In the genomic region with DNA sequence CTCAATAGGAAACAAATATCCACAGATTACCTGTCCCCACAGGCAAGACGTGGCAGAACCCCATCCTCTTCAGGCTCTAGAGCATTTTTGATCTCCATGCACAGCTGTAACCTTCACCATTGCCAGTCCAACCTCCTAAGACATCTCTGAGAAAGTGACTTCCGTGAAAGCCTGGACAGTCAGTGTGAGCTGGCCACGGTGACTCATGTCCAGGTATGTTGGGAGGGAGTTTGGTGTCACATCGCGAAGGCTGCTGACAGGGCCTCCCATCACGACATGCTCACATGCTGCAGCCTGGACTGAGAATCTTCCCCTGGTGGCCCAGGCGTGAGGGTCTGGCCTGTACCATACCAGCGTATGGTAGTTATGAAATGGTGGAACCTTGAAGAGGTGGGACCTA, we compare ENCODE assay signal across 28 mouse cellular contexts.
"Had no signal": no experiment of that assay in that cellular context is flagged by ENCODE, and none has a peak within 500 bp of the region (broad histone marks: within the 10 kb centered on the region; RNA-seq: fewer than 3 reads in every experiment).

No protein-coding gene starts in this region.

- H3K27me3 ChIP-seq: limb, embryonic 12.5 days; limb, embryonic 13.5 days; limb, embryonic 15.5 days; liver, embryonic 12.5 days; liver, embryonic 13.5 days; liver, embryonic 15.5 days; lung, embryonic 15.5 days; megakaryocyte, embryonic 14.5 days; midbrain, embryonic 12.5 days; midbrain, embryonic 13.5 days; midbrain, embryonic 15.5 days; neural tube, embryonic 12.5 days had no signal

- DNase-seq: left cerebral cortex, postnatal 4 days; liver; liver, embryonic 13.5 days; liver, postnatal 0 days; lung, adult 18-20 months; lung, adult 2 months; lung, embryonic 14.5 days; lung, postnatal 10 days; lung, postnatal 14 days; lung, postnatal 36 days; lung, postnatal 4 days; midbrain, embryonic 14.5 days had no signal

- H3K27ac ChIP-seq: limb, embryonic 10.5 days; limb, embryonic 12.5 days; limb, embryonic 13.5 days; limb, embryonic 15.5 days; liver, embryonic 12.5 days; liver, embryonic 13.5 days; liver, embryonic 14.5 days; liver, embryonic 15.5 days; lung, embryonic 15.5 days; macrophage; midbrain, embryonic 10.5 days; midbrain, embryonic 12.5 days; midbrain, embryonic 13.5 days; midbrain, embryonic 15.5 days; neural tube, embryonic 12.5 days had no signal

- H3K9me3 ChIP-seq: limb, embryonic 10.5 days; limb, embryonic 12.5 days; limb, embryonic 13.5 days; limb, embryonic 15.5 days; liver, embryonic 12.5 days; liver, embryonic 13.5 days; liver, embryonic 15.5 days; lung, embryonic 15.5 days; megakaryocyte, embryonic 14.5 days; midbrain, embryonic 10.5 days; midbrain, embryonic 12.5 days; midbrain, embryonic 13.5 days; midbrain, embryonic 15.5 days; neural tube, embryonic 12.5 days had no signal

- H3K4me3 ChIP-seq: limb, embryonic 10.5 days; limb, embryonic 12.5 days; limb, embryonic 13.5 days; limb, embryonic 15.5 days; liver, embryonic 12.5 days; liver, embryonic 13.5 days; liver, embryonic 15.5 days; lung, embryonic 15.5 days; megakaryocyte, embryonic 14.5 days; midbrain, embryonic 10.5 days; midbrain, embryonic 12.5 days; midbrain, embryonic 13.5 days; midbrain, embryonic 15.5 days; myocyte; neural tube, embryonic 12.5 days had no signal

- H3K4me1 ChIP-seq: liver, embryonic 12.5 days; liver, embryonic 13.5 days; liver, embryonic 15.5 days; midbrain, embryonic 12.5 days; midbrain, embryonic 13.5 days; midbrain, embryonic 15.5 days had no signal

- H3K9ac ChIP-seq: limb, embryonic 12.5 days; limb, embryonic 13.5 days; limb, embryonic 15.5 days; liver, embryonic 12.5 days; liver, embryonic 13.5 days; liver, embryonic 14.5 days; liver, embryonic 15.5 days; liver, postnatal 0 days; lung, embryonic 14.5 days; lung, embryonic 15.5 days; midbrain, embryonic 12.5 days; midbrain, embryonic 13.5 days; midbrain, embryonic 15.5 days; neural tube, embryonic 12.5 days had no signal

- H3K36me3 ChIP-seq: limb, embryonic 10.5 days; limb, embryonic 12.5 days; limb, embryonic 13.5 days; limb, embryonic 15.5 days; liver, embryonic 12.5 days; liver, embryonic 13.5 days; liver, embryonic 15.5 days; lung, embryonic 15.5 days; midbrain, embryonic 10.5 days; midbrain, embryonic 12.5 days; midbrain, embryonic 13.5 days; midbrain, embryonic 15.5 days; neural tube, embryonic 12.5 days had no signal
